ENCODE assay signal across 7 mouse cellular contexts in genomic region chr2:120076076-120076705, GRCm38 (mm10). TPM values are rescaled to one million over a fixed set of nuclear protein-coding genes. Genes with fewer than 3 reads are reported as not detected.
DNase-seq lines count a peak whose midpoint lies in the region; ATAC-seq and TF ChIP-seq lines count a peak whose summit lies in the region.

No protein-coding gene starts in this region.

- H3K9ac ChIP-seq in forebrain, postnatal 0 days = peak overlapping the region; percentile 29; the same call in 1 of the 2 replicates
- H3K9ac ChIP-seq in intestine, embryonic 14.5 days (ENCODE audit: low read length) = no peak overlapping the region
- peak overlapping the region; percentile 31; the same call in 1 of the 2 replicates for H3K9ac ChIP-seq in limb, embryonic 14.5 days (ENCODE audit: low read depth, low read length, severe bottlenecking)
- no peak overlapping the region for H3K9ac ChIP-seq in midbrain, embryonic 12.5 days (replicated peaks)
- H3K9ac ChIP-seq in stomach, embryonic 16.5 days (ENCODE audit: low read length) = peak overlapping the region; percentile 61

- TF ChIP-seq CTCF in cerebellum, adult 2 months (IDR thresholded peaks at IDR 0.05; ENCODE audit: borderline replicate concordance, insufficient read depth, low read depth, low read length) = peak; percentile 66
- TF ChIP-seq CTCF in forebrain, postnatal 0 days (IDR thresholded peaks at IDR 0.05; ENCODE audit: low read depth) = peak; percentile 61

- DNase-seq in WW6 (ENCODE audit: low read depth, low spot score) = peak; percentile 82
- peak; percentile 77 for DNase-seq in cerebellum, adult 2 months
- peak; percentile 47 for DNase-seq in forebrain, postnatal 0 days
- peak; percentile 77 for DNase-seq in intestine, embryonic 14.5 days (ENCODE audit: low spot score)
- peak; percentile 51 for DNase-seq in limb, embryonic 14.5 days (ENCODE audit: low spot score)

- peak overlapping the region; percentile 60 for H3K4me3 ChIP-seq in cerebellum, adult 2 months (replicated peaks; ENCODE audit: insufficient read depth, low read depth, low read length)
- H3K4me3 ChIP-seq in forebrain, postnatal 0 days (ENCODE audit: low read depth, low read length) = peak overlapping the region; percentile 25
- peak overlapping the region; percentile 24 for H3K4me3 ChIP-seq in intestine, embryonic 14.5 days (ENCODE audit: low read depth, low read length)
- H3K4me3 ChIP-seq in limb, embryonic 14.5 days (replicated peaks; ENCODE audit: low read length) = peak overlapping the region; percentile 36
- H3K4me3 ChIP-seq in midbrain, embryonic 12.5 days = peak overlapping the region; percentile 36
- peak overlapping the region; percentile 42 for H3K4me3 ChIP-seq in stomach, embryonic 16.5 days (replicated peaks; ENCODE audit: low read length)

- peak overlapping the region; percentile 48 for H3K4me2 ChIP-seq in forebrain, postnatal 0 days (ENCODE audit: low read depth)
- peak overlapping the region; percentile 60 for H3K4me2 ChIP-seq in intestine, embryonic 14.5 days (ENCODE audit: low read length)
- H3K4me2 ChIP-seq in limb, embryonic 14.5 days (replicated peaks; ENCODE audit: low read depth, low read length, severe bottlenecking) = peak overlapping the region; percentile 65
- peak overlapping the region; percentile 57 for H3K4me2 ChIP-seq in midbrain, embryonic 12.5 days (replicated peaks)
- H3K4me2 ChIP-seq in stomach, embryonic 16.5 days (ENCODE audit: low read depth, low read length) = peak overlapping the region; percentile 72

- ATAC-seq in forebrain, postnatal 0 days = peak; percentile 88
- ATAC-seq in intestine, embryonic 14.5 days (replicated peaks; ENCODE audit: low FRiP score, low TSS enrichment, low read depth) = peak; percentile 77
- ATAC-seq in limb, embryonic 14.5 days (ENCODE audit: low FRiP score, low read depth) = peak; percentile 66; the same call in 1 of the 2 replicates
- ATAC-seq in midbrain, embryonic 12.5 days (ENCODE audit: low FRiP score, low read depth) = peak; percentile 41; the same call in 1 of the 2 replicates
- peak; percentile 63; the same call in 1 of the 2 replicates for ATAC-seq in stomach, embryonic 16.5 days (ENCODE audit: insufficient read depth, low FRiP score)

- H3K9me3 ChIP-seq in forebrain, postnatal 0 days (ENCODE audit: low read length) = no peaks in the 10 kb centered on the region
- no peaks in the 10 kb centered on the region for H3K9me3 ChIP-seq in intestine, embryonic 14.5 days (ENCODE audit: control insufficient read depth, low read length)
- no peaks in the 10 kb centered on the region for H3K9me3 ChIP-seq in limb, embryonic 14.5 days (ENCODE audit: control insufficient read depth, low read length)
- no peaks in the 10 kb centered on the region for H3K9me3 ChIP-seq in midbrain, embryonic 12.5 days
- H3K9me3 ChIP-seq in stomach, embryonic 16.5 days (replicated peaks; ENCODE audit: control insufficient read depth, low read length) = no peaks in the 10 kb centered on the region

- no peak for TF ChIP-seq POLR2A in cerebellum, adult 2 months (IDR thresholded peaks at IDR 0.05; ENCODE audit: borderline replicate concordance, insufficient read depth, low read length)
- no peak for TF ChIP-seq POLR2A in limb, embryonic 14.5 days (IDR thresholded peaks at IDR 0.05; ENCODE audit: borderline replicate concordance, extremely low read depth, insufficient read depth, insufficient read length)

- WGBS in cerebellum, adult 2 months = 2% methylated on average over 36 of the region's 36 CpGs
- 2% methylated on average over 36 of the region's 36 CpGs for WGBS in forebrain, postnatal 0 days
- 2% methylated on average over 36 of the region's 36 CpGs for WGBS in intestine, embryonic 14.5 days
- 2% methylated on average over 36 of the region's 36 CpGs for WGBS in limb, embryonic 14.5 days
- 1% methylated on average over 36 of the region's 36 CpGs for WGBS in midbrain, embryonic 12.5 days
- WGBS in stomach, embryonic 16.5 days = 2% methylated on average over 36 of the region's 36 CpGs

- no peaks in the 10 kb centered on the region for H3K36me3 ChIP-seq in forebrain, postnatal 0 days (ENCODE audit: insufficient read depth)
- no peaks in the 10 kb centered on the region for H3K36me3 ChIP-seq in intestine, embryonic 14.5 days (ENCODE audit: control insufficient read depth, insufficient read depth, low read length)
- H3K36me3 ChIP-seq in limb, embryonic 14.5 days (ENCODE audit: control insufficient read depth, insufficient read depth, low read length) = no peaks in the 10 kb centered on the region
- no peaks in the 10 kb centered on the region for H3K36me3 ChIP-seq in midbrain, embryonic 12.5 days
- no peaks in the 10 kb centered on the region for H3K36me3 ChIP-seq in stomach, embryonic 16.5 days (ENCODE audit: control insufficient read depth, insufficient read depth, low read length)

- no peaks in the 10 kb centered on the region for H3K27me3 ChIP-seq in cerebellum, adult 2 months (ENCODE audit: control insufficient read depth, insufficient read depth, low read length)
- H3K27me3 ChIP-seq in forebrain, postnatal 0 days (ENCODE audit: insufficient read depth, low read length) = peaks cover 10% of the 10 kb centered on the region
- H3K27me3 ChIP-seq in intestine, embryonic 14.5 days (replicated peaks; ENCODE audit: control insufficient read depth, insufficient read depth, low read length) = peaks cover 19% of the 10 kb centered on the region
- H3K27me3 ChIP-seq in limb, embryonic 14.5 days (ENCODE audit: control insufficient read depth, insufficient read depth, low read length) = peaks cover 12% of the 10 kb centered on the region
- peaks cover 37% of the 10 kb centered on the region for H3K27me3 ChIP-seq in midbrain, embryonic 12.5 days
- H3K27me3 ChIP-seq in stomach, embryonic 16.5 days (ENCODE audit: control insufficient read depth, insufficient read depth, low read length) = peaks cover 10% of the 10 kb centered on the region; the same call in 1 of the 2 replicates

- H3K27ac ChIP-seq in cerebellum, adult 2 months (ENCODE audit: insufficient read depth, low read length) = no peak overlapping the region
- no peak overlapping the region for H3K27ac ChIP-seq in forebrain, postnatal 0 days (ENCODE audit: low read depth, low read length)
- no peak overlapping the region for H3K27ac ChIP-seq in intestine, embryonic 14.5 days (ENCODE audit: low read depth)
- no peak overlapping the region for H3K27ac ChIP-seq in limb, embryonic 14.5 days (replicated peaks; ENCODE audit: low read depth, low read length)
- H3K27ac ChIP-seq in midbrain, embryonic 12.5 days (replicated peaks) = no peak overlapping the region
- no peak overlapping the region for H3K27ac ChIP-seq in stomach, embryonic 16.5 days (ENCODE audit: low read length)

- 0 out of 2 replicates have a peak, but pooled peaks cover 3% of the 10 kb centered on the region for H3K4me1 ChIP-seq in cerebellum, adult 2 months (ENCODE audit: control insufficient read depth, insufficient read depth, low read length)
- H3K4me1 ChIP-seq in forebrain, postnatal 0 days (ENCODE audit: insufficient read depth) = no peaks in the 10 kb centered on the region
- H3K4me1 ChIP-seq in intestine, embryonic 14.5 days (replicated peaks; ENCODE audit: control insufficient read depth, insufficient read depth, low read length) = peaks cover 8% of the 10 kb centered on the region; the same call in 1 of the 2 replicates
- H3K4me1 ChIP-seq in limb, embryonic 14.5 days (ENCODE audit: control insufficient read depth, insufficient read depth, low read length) = no peaks in the 10 kb centered on the region
- H3K4me1 ChIP-seq in midbrain, embryonic 12.5 days = peaks cover 10% of the 10 kb centered on the region; the same call in 1 of the 2 replicates
- peaks cover 3% of the 10 kb centered on the region; the same call in 1 of the 2 replicates for H3K4me1 ChIP-seq in stomach, embryonic 16.5 days (ENCODE audit: control insufficient read depth, insufficient read depth, low read length)

RNA-seq across cellular contexts. Expression of gene Pla2g4b, which starts 43.0 kb away (rescaled TPM):
- polyA plus RNA-seq in cerebellum, adult 2 months (2012; rRNA removed) = 12.9 and 16.9 TPM in 2 replicates
- 8.5 and 11.1 TPM in 2 replicates for total RNA-seq in forebrain, postnatal 0 days (2014; rRNA removed)
- 0.13 and 0.48 TPM in 2 replicates for polyA plus RNA-seq in forebrain, postnatal 0 days (2015; fragmentation: Nextera tagmentation; extraction: Ambion mirVana)
- 0.72 and 1.4 TPM in 2 replicates for polyA plus RNA-seq in intestine, embryonic 14.5 days (2014; fragmentation: Nextera tagmentation; extraction: Ambion mirVana)
- polyA plus RNA-seq in limb, embryonic 14.5 days (2012; rRNA removed) = 21.9 and 22.8 TPM in 2 replicates
- polyA plus RNA-seq in limb, embryonic 14.5 days (2014; fragmentation: Nextera tagmentation; extraction: Ambion mirVana) = 1.7 and 1.9 TPM in 2 replicates
- polyA plus RNA-seq in midbrain, embryonic 12.5 days (2016; fragmentation: Nextera tagmentation; extraction: Ambion mirVana) = 4.6 and 5.3 TPM in 2 replicates
- 1.8 and 2.7 TPM in 2 replicates for polyA plus RNA-seq in stomach, embryonic 16.5 days (2015; fragmentation: Nextera tagmentation; extraction: Ambion mirVana)

RNA-seq across cellular contexts. Expression of gene Gm28042, which starts 48.9 kb away (rescaled TPM):
- 9.0 and 10.8 TPM in 2 replicates for polyA plus RNA-seq in cerebellum, adult 2 months (2012; rRNA removed)
- total RNA-seq in forebrain, postnatal 0 days (2014; rRNA removed) = 4.3 and 7.5 TPM in 2 replicates
- polyA plus RNA-seq in forebrain, postnatal 0 days (2015; fragmentation: Nextera tagmentation; extraction: Ambion mirVana) = 0.72 and 1.2 TPM in 2 replicates
- 2.2 and 3.0 TPM in 2 replicates for polyA plus RNA-seq in intestine, embryonic 14.5 days (2014; fragmentation: Nextera tagmentation; extraction: Ambion mirVana)
- 19.5 and 26.1 TPM in 2 replicates for polyA plus RNA-seq in limb, embryonic 14.5 days (2012; rRNA removed)
- polyA plus RNA-seq in limb, embryonic 14.5 days (2014; fragmentation: Nextera tagmentation; extraction: Ambion mirVana) = 3.0 and 4.6 TPM in 2 replicates
- polyA plus RNA-seq in midbrain, embryonic 12.5 days (2016; fragmentation: Nextera tagmentation; extraction: Ambion mirVana) = 6.7 and 7.3 TPM in 2 replicates
- polyA plus RNA-seq in stomach, embryonic 16.5 days (2015; fragmentation: Nextera tagmentation; extraction: Ambion mirVana) = 2.4 and 5.1 TPM in 2 replicates

RNA-seq across cellular contexts. Expression of gene Jmjd7, which starts 48.9 kb away (rescaled TPM):
- polyA plus RNA-seq in cerebellum, adult 2 months (2012; rRNA removed) = 11.2 and 11.9 TPM in 2 replicates
- 12.7 and 14.6 TPM in 2 replicates for total RNA-seq in forebrain, postnatal 0 days (2014; rRNA removed)
- 16.4 and 16.9 TPM in 2 replicates for polyA plus RNA-seq in forebrain, postnatal 0 days (2015; fragmentation: Nextera tagmentation; extraction: Ambion mirVana)
- polyA plus RNA-seq in intestine, embryonic 14.5 days (2014; fragmentation: Nextera tagmentation; extraction: Ambion mirVana) = 18.9 and 20.1 TPM in 2 replicates
- 20.2 and 24.9 TPM in 2 replicates for polyA plus RNA-seq in limb, embryonic 14.5 days (2012; rRNA removed)
- polyA plus RNA-seq in limb, embryonic 14.5 days (2014; fragmentation: Nextera tagmentation; extraction: Ambion mirVana) = 26.1 and 28.2 TPM in 2 replicates
- 19.7 and 20.8 TPM in 2 replicates for polyA plus RNA-seq in midbrain, embryonic 12.5 days (2016; fragmentation: Nextera tagmentation; extraction: Ambion mirVana)
- polyA plus RNA-seq in stomach, embryonic 16.5 days (2015; fragmentation: Nextera tagmentation; extraction: Ambion mirVana) = 13.4 and 15.4 TPM in 2 replicates

Comparison
In these comparisons a context has a peak if more than half of its experiments do, and no peak if none do; other contexts are left out.
1. H3K9ac ChIP-seq: peak in forebrain, postnatal 0 days (single experiment), limb, embryonic 14.5 days (single experiment) and stomach, embryonic 16.5 days (single experiment); none in intestine, embryonic 14.5 days (single experiment) and midbrain, embryonic 12.5 days (single experiment).
2. Peak in every context shown above with its lines, with median percentiles within 50 percentile points of each other: DNase-seq, H3K4me3 ChIP-seq, ATAC-seq and H3K4me2 ChIP-seq.